Mouse (Mus musculus): Measurements from ENCODE around the gene Pwwp2b. TPM values are rescaled to one million over a fixed set of nuclear protein-coding genes. Genes with fewer than 3 reads are reported as not detected.
A peak's percentile ranks its signal among the peaks of the same experiment; 100 is the strongest.

Pwwp2b gene
- polyA plus RNA-seq, 1 experiment from 2014 or later = 1.6 TPM

- H3K9me3 ChIP-seq (replicated peaks) = no peaks in the 10 kb centered on the region
- H3K36me3 ChIP-seq (replicated peaks) = no peaks in the 10 kb centered on the region
- no peak for ATAC-seq (ENCODE audit: insufficient read depth)
- no peak overlapping the region for H3K27ac ChIP-seq (replicated peaks)
- peaks cover under 1% of the 10 kb centered on the region; the same call in 1 of the 2 replicates for H3K4me1 ChIP-seq (replicated peaks)
- H3K4me2 ChIP-seq = no peak overlapping the region
- no peak overlapping the region for H3K9ac ChIP-seq
- no peak overlapping the region for H3K4me3 ChIP-seq (replicated peaks)
- no peaks in the 10 kb centered on the region for H3K27me3 ChIP-seq
- WGBS (ENCODE audit: insufficient replicate concordance) = 62% methylated on average over 8 of the region's 8 CpGs
Observed at GRCm38 (mm10) chr7:139266886-139267870, 18.9 kb downstream of the Pwwp2b start.

GRCm38 (mm10) chr7:139270738-139271137 is 22.5 kb downstream of the Pwwp2b start:
- H3K36me3 ChIP-seq (replicated peaks) = no peaks in the 10 kb centered on the region
- no peak for ATAC-seq (ENCODE audit: insufficient read depth)
- H3K9ac ChIP-seq = no peak overlapping the region
- peaks cover 18% of the 10 kb centered on the region for H3K4me1 ChIP-seq (replicated peaks)
- H3K4me3 ChIP-seq (replicated peaks) = no peak overlapping the region
- no peaks in the 10 kb centered on the region for H3K27me3 ChIP-seq
- 69% methylated on average over 1 of the region's 1 CpGs for WGBS (ENCODE audit: insufficient replicate concordance)
- no peak overlapping the region for H3K27ac ChIP-seq (replicated peaks)
- no peak overlapping the region for H3K4me2 ChIP-seq
- H3K9me3 ChIP-seq (replicated peaks) = no peaks in the 10 kb centered on the region

- no peak overlapping the region for H3K4me3 ChIP-seq (replicated peaks)
- WGBS (ENCODE audit: insufficient replicate concordance) = 78% methylated on average over 5 of the region's 5 CpGs
- no peak overlapping the region for H3K9ac ChIP-seq
- H3K4me1 ChIP-seq (replicated peaks) = peaks cover 18% of the 10 kb centered on the region
- H3K27me3 ChIP-seq = no peaks in the 10 kb centered on the region
- H3K9me3 ChIP-seq (replicated peaks) = no peaks in the 10 kb centered on the region
- no peak overlapping the region for H3K4me2 ChIP-seq
- no peak overlapping the region for H3K27ac ChIP-seq (replicated peaks)
- ATAC-seq (ENCODE audit: insufficient read depth) = no peak
- H3K36me3 ChIP-seq (replicated peaks) = no peaks in the 10 kb centered on the region
Observed at GRCm38 (mm10) chr7:139271871-139272270, 23.6 kb downstream of the Pwwp2b start.

- peak; percentile 23 for ATAC-seq (ENCODE audit: insufficient read depth)
- H3K36me3 ChIP-seq (replicated peaks) = no peaks in the 10 kb centered on the region
- no peak overlapping the region for H3K9ac ChIP-seq
- no peaks in the 10 kb centered on the region for H3K9me3 ChIP-seq (replicated peaks)
- 0% methylated on average over 1 of the region's 1 CpGs for WGBS (ENCODE audit: insufficient replicate concordance)
- H3K4me1 ChIP-seq (replicated peaks) = peaks cover 18% of the 10 kb centered on the region
- H3K4me2 ChIP-seq = no peak overlapping the region
- H3K27me3 ChIP-seq = no peaks in the 10 kb centered on the region
- H3K27ac ChIP-seq (replicated peaks) = 0 out of 2 replicates have a peak overlapping the region, but pooled peaks have one; percentile 9
- no peak overlapping the region for H3K4me3 ChIP-seq (replicated peaks)
Observed at GRCm38 (mm10) chr7:139272639-139273396, 24.5 kb downstream of the Pwwp2b start.

- H3K9me3 ChIP-seq (replicated peaks) = no peaks in the 10 kb centered on the region
- no peak overlapping the region for H3K27ac ChIP-seq (replicated peaks)
- peak; percentile 50 for ATAC-seq (ENCODE audit: insufficient read depth)
- no peak overlapping the region for H3K9ac ChIP-seq
- H3K4me1 ChIP-seq (replicated peaks) = peaks cover 18% of the 10 kb centered on the region
- no peak overlapping the region for H3K4me3 ChIP-seq (replicated peaks)
- no peaks in the 10 kb centered on the region for H3K27me3 ChIP-seq
- no peaks in the 10 kb centered on the region for H3K36me3 ChIP-seq (replicated peaks)
- H3K4me2 ChIP-seq = no peak overlapping the region
- 5% methylated on average over 2 of the region's 2 CpGs for WGBS (ENCODE audit: insufficient replicate concordance)
Observed at GRCm38 (mm10) chr7:139273397-139273719, 25.1 kb downstream of the Pwwp2b start.

- 56% methylated on average over 10 of the region's 10 CpGs for WGBS (ENCODE audit: insufficient replicate concordance)
- Histone ChIP-seq H3K4me3 (replicated peaks) (no peak overlapping the region), H3K27me3 (no peaks in the 10 kb centered on the region), H3K4me1 (replicated peaks) (peaks cover 25% of the 10 kb centered on the region), H3K27ac (replicated peaks) (no peak overlapping the region), H3K36me3 (replicated peaks) (no peaks in the 10 kb centered on the region), H3K9ac (no peak overlapping the region), H3K9me3 (replicated peaks) (no peaks in the 10 kb centered on the region), H3K4me2 (no peak overlapping the region)
- ATAC-seq (ENCODE audit: insufficient read depth) = no peak
Observed at GRCm38 (mm10) chr7:139275586-139275985, 27.3 kb downstream of the Pwwp2b start.

- Histone ChIP-seq H3K27ac (replicated peaks) (no peak overlapping the region), H3K27me3 (no peaks in the 10 kb centered on the region), H3K9me3 (replicated peaks) (no peaks in the 10 kb centered on the region), H3K4me3 (replicated peaks) (no peak overlapping the region), H3K36me3 (replicated peaks) (no peaks in the 10 kb centered on the region), H3K4me1 (replicated peaks) (peaks cover 30% of the 10 kb centered on the region), H3K4me2 (no peak overlapping the region), H3K9ac (no peak overlapping the region)
- 74% methylated on average over 10 of the region's 10 CpGs for WGBS (ENCODE audit: insufficient replicate concordance)
- no peak for ATAC-seq (ENCODE audit: insufficient read depth)
Observed at GRCm38 (mm10) chr7:139276150-139276549, 27.9 kb downstream of the Pwwp2b start.

- Histone ChIP-seq H3K4me3 (replicated peaks) (no peak overlapping the region), H3K27me3 (no peaks in the 10 kb centered on the region), H3K36me3 (replicated peaks) (no peaks in the 10 kb centered on the region), H3K4me1 (replicated peaks) (peaks cover 30% of the 10 kb centered on the region), H3K9ac (no peak overlapping the region), H3K4me2 (no peak overlapping the region), H3K27ac (replicated peaks) (no peak overlapping the region), H3K9me3 (replicated peaks) (no peaks in the 10 kb centered on the region)
- ATAC-seq (ENCODE audit: insufficient read depth) = no peak
- 62% methylated on average over 7 of the region's 7 CpGs for WGBS (ENCODE audit: insufficient replicate concordance)
Observed at GRCm38 (mm10) chr7:139277536-139277935, 29.3 kb downstream of the Pwwp2b start.

- no peaks in the 10 kb centered on the region for H3K9me3 ChIP-seq (replicated peaks)
- no peak overlapping the region for H3K9ac ChIP-seq
- H3K4me1 ChIP-seq (replicated peaks) = peaks cover 15% of the 10 kb centered on the region
- no peak overlapping the region for H3K4me3 ChIP-seq (replicated peaks)
- H3K4me2 ChIP-seq = no peak overlapping the region
- 53% methylated on average over 5 of the region's 5 CpGs for WGBS (ENCODE audit: insufficient replicate concordance)
- no peak for ATAC-seq (ENCODE audit: insufficient read depth)
- H3K27ac ChIP-seq (replicated peaks) = no peak overlapping the region
- no peaks in the 10 kb centered on the region for H3K36me3 ChIP-seq (replicated peaks)
- H3K27me3 ChIP-seq = no peaks in the 10 kb centered on the region
Observed at GRCm38 (mm10) chr7:139279571-139279970, 31.3 kb downstream of the Pwwp2b start.

- Histone ChIP-seq H3K27me3 (no peaks in the 10 kb centered on the region), H3K36me3 (replicated peaks) (no peaks in the 10 kb centered on the region), H3K9me3 (replicated peaks) (no peaks in the 10 kb centered on the region), H3K9ac (no peak overlapping the region), H3K27ac (replicated peaks) (no peak overlapping the region), H3K4me1 (replicated peaks) (peaks cover 15% of the 10 kb centered on the region), H3K4me3 (replicated peaks) (no peak overlapping the region), H3K4me2 (no peak overlapping the region)
- no peak for ATAC-seq (ENCODE audit: insufficient read depth)
- WGBS (ENCODE audit: insufficient replicate concordance) = 55% methylated on average over 1 of the region's 1 CpGs
Observed at GRCm38 (mm10) chr7:139280044-139280443, 31.8 kb downstream of the Pwwp2b start.

- Histone ChIP-seq H3K27me3 (no peaks in the 10 kb centered on the region), H3K4me2 (no peak overlapping the region), H3K36me3 (replicated peaks) (no peaks in the 10 kb centered on the region), H3K9me3 (replicated peaks) (no peaks in the 10 kb centered on the region), H3K4me3 (replicated peaks) (no peak overlapping the region), H3K4me1 (replicated peaks) (peaks cover 15% of the 10 kb centered on the region), H3K27ac (replicated peaks) (no peak overlapping the region), H3K9ac (no peak overlapping the region)
- ATAC-seq (ENCODE audit: insufficient read depth) = peak; percentile 56
- 23% methylated on average over 2 of the region's 2 CpGs for WGBS (ENCODE audit: insufficient replicate concordance)
Observed at GRCm38 (mm10) chr7:139281195-139281594, 32.9 kb downstream of the Pwwp2b start.

Data from liver, embryonic 15.5 days (tissue).